Mouse (Mus musculus) monocyte, adult 2 months (primary cell): ENCODE measurements around the gene Epo.
A peak's percentile ranks its signal among the peaks of the same experiment; 100 is the strongest.

Experiments used
- DNase-seq, 2 experiments: peaks; one replicate each; pipeline ENCODE4 v3.0.0; 2022; ENCODE audit warnings: low spot score in 2 of 2, low read depth in 1 of 2

Gene Epo

DNA sequence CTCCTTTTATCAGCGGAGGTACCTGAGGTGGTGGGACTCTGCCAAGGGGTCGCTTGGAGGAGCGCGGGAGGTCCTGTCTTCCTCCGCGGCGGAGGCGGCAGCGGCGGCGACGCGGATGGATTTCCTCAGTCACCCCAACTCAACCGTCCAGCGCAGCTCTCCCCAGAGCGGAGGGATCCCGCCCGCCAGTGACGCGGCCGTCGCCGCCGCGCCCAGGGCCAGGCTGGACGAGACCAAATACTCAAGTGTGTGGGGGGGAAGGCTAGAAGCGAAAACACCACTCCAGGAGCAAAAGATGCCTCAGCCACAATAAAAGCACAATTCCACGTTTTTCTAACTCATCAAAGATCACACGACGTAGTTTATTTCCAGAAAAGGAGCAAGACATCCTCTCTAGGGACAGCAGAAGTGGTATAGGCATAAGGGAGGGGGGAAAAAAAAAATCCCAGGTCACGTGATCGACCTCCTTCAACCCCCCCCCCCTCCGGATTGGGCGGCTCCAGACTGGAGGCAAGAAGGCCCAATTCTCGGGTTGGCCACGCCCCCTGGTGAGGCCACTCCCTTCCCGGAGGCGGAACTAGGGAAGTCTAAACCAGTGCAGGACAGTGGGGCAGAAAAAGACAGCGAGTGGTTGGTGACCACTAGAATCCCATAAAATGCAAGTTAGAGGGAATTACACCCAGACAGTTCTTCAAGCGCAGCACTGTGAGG is at the start of gene Epo, which contains the start of gene Gnb2:
TSS of gene Epo (minus strand) at position 126 of the 711 bp plus-strand sequence.
TSS of gene Gnb2 (minus strand) at position 394 of the 711 bp plus-strand sequence.
- peak; percentile 93 to 95 for DNase-seq

DNA sequence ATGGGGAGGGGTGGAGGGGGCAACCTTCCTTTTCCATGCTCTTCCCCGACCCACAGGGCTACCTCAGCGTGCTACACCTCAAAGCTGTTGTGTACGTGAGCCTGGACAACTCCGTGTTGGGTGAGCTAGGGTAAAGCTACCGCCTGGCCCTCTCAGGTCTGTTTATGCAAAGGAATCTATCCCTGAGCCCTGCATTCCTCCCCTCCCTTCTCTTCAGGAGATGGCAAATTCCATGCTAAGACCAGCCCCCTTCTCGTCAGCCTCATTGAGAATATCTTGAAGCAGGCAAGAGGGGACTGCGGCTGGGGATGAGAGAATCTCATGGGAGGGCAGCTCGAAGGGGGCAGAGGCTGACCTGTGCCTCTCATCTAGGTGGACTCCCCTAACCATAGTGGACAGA is 49.7 kb upstream of the Epo start:
- no peak for DNase-seq

DNA sequence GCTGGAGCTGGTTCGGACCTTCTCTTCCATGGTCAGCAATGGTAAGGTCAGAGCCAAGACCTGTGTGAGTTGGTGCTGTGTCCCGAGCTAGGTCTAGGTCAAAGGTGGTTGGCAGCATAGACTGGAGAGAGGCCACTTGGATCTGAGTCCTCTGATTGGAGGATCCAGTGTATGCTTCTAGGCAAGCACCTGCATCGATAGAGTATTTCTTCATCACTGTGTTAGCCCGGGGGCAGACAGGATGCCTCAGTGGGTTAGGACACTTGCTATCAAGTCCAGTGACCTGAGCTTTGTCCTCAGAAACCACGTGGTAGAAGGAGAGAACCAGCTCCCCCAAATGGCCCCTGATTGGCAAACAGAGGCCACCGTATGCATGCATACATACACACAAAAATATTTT is 47.2 kb upstream of the Epo start:
- DNase-seq: no peak

DNA sequence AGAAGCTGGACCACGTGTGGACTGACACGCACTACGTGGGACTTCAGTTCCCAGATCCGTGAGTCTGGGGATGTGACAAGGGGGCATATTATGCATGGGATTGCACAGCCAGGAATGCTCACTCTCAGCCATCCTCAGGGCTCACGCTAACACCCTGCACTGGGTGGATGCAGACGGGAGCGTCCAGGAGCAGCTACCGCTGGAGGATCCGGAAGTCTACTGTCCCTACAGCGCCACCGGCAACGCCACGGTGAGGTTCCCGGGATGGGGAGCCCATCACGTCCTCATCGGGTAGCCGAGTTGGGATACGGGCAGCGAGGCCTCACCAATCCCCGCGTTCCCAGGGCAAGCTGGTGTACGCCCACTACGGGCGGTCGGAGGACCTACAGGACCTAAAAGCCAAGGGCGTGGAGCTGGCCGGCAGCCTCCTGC is 41.4 kb upstream of the Epo start:
- DNase-seq: no peak

DNA sequence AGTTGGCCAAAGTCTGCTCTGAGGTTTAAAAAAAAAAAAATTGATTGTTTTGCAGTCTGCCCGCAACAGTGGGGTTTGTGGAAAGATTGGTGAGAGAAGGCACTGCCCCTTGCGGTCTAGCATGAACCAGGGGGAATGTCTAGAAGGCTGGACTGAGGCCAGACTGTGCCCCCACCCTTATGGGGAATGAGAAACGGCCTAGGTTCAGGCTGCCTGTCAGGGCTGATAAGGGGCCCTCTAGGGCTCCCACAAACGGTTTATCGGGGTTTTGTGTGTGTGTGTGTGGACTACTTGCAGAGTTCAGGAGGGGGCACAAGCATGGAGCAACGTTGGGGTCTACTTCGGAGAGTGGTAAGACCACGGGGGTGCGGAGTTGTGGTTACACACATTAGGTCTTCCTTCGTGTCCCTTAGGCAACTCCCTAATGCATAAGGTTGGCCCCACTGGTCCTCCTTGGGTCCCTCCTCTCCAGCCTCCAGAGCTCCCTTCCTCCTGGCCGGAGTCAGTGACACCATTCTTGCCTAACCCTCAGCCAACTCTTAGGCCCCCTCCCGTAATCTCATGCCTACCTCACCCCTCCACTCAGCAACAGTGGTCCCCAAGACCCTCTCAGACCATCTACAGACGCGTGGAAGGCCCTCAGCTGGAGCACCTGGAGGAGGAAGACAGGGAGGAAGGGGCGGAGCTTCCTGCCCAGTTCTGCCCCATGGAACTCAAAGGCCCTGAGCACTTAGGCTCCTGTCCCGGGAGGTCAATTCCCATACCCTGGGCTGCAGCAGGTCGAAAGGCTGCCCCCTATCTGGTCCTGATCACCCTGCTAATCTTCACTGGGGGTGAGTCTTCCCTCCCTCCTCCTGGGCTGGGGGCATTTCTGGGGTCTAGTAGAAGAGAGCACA is 37.9 kb upstream of the Epo start:
- no peak for DNase-seq

DNA sequence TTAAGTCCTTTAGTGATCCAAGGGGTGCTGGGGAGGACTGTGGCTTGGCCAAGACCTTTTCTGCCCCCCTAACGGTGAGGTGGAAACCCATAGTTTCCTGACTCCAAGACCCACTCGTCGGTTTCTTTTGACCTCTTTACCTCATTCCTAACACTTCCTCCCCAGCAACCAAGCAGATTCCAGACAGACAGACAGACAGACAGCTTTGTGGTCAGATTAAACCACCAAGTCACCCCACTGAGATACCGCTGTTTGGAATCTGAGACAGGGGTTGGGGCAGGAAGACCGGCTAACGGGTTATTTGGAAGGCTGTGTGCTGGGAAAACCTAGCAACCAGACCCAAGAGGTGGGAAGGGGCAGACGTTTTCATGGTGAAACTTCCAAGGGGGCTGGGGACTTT is 37.1 kb upstream of the Epo start:
- DNase-seq: no peak

DNA sequence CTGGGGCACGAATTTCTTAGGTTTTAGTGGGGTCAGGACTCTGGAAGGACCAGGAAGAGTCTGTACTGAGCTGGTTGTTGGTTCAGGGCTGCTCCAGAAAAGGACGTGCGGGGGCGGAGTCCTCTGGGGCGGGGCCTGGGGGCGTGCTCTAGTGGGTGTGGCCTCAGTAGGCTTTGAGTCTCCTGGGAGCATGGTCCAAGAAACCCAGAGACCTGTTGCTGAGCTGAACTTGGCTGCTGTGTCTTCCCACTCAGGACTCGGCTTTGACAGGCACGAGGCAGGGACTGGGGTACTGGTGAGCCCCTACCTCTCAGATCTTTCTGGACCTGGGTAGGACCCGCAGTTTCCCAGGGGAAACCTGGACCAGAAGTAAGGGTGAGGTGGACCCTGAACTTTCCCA is 36.6 kb upstream of the Epo start, which contains the start of gene Tfr2:
TSS of gene Tfr2 (plus strand) at position 176 of the 400 bp plus-strand sequence.
- DNase-seq: peak in 1 of 2 experiments; percentile 21

DNA sequence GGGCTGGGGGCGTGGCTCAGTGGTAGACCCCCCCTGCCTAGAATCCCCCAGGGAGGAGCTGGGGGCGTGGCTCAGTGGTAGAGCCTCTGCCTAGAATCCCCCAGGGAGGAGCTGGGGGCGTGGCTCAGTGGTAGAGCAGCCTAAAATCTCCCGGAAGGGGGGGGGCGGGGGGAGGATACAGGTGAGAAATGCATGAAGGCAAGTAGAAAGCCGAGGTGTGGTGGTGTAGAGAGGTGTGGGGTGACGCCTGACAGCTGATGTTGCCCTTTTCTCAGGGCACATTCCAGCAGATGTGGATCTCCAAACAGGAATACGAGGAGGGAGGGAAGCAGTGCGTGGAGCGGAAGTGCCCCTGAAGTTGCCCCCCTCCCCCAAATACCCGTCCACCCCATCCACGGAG is 36.0 kb upstream of the Epo start:
- DNase-seq: no peak

DNA sequence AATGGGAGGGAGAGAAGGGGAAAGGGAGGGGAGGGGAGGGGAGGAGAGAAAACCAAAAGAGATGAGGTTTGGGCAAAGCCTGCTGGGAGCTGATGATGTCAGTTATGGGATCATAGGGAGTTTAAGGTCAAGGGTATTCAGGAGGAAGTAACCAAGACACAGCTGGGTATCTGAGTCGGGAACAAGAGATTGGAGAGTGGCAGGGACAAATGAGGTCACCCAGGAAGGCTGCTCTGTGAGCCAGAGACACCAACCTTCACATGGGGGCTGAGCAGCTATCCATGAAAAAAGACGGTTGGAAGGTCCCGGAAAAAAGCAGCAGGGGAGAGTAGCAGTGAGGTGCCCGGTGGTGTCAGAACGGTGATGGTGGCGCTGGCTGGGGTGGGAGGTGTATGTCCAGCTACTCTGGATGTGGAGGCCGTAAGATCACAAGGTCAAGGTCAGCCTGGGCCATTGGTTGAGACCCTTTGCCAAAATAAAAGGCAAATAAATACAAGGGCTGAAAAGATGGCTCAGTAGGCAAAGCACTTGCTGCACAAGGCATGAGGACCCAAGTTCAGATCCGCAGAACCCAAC is 35.3 kb upstream of the Epo start:
- no peak for DNase-seq

DNA sequence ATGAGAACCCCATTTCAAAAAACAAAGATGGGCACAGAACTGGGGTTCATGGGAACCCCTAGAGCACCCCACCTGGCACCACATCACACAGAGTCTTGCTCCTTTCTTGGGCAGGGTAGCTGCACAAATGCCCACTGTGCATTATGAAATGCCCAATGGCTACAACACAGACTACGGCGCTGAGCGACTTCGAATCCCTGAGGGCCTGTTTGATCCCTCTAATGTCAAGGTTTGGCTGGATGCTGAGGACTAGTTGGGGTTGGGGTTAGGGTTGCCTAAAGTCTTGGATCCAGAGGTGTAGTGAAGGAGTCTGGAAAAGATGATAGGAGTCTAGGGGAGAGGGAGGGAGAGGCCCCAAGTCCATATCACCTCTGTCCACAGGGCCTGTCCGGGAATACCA is 33.4 kb upstream of the Epo start:
- DNase-seq: no peak

DNA sequence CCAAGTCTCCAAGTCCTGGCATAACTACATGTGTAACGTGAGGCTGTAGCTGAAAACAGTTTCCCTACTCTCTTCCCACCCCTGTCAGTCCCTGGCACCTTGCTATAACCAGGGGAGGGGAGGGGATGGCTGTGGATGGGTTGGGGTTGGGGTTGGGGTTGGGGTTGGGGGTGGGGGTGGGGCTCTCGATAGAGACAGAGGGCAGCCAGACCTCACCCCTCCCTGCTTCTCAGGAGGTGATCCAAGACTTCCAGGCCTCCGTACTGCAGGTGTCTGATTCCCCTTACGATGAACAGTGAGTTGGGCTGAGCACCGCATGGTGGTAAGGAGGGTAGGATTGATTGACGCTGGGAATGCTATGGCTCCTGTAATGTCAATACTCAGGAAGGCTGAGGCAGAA is 32.7 kb upstream of the Epo start:
- no peak for DNase-seq

DNA sequence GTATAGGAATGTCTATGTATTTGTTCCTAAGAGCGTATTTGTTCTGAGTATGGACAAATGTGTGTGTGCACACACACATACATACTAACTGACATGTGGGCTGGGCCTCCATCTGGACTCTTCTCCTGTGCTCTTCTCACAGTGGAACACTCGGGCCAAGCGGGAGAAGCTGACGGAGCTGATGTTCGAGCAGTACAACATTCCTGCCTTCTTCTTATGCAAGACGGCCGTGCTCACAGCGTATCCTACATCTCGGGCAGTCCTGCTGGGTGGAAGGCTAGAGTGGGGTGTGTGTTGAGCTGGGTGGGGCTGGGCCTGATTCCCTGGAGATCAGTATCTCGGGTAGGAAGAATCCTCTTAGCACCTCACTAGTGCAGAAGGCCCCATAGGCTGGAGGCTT is 29.9 kb upstream of the Epo start:
- DNase-seq: no peak

DNA sequence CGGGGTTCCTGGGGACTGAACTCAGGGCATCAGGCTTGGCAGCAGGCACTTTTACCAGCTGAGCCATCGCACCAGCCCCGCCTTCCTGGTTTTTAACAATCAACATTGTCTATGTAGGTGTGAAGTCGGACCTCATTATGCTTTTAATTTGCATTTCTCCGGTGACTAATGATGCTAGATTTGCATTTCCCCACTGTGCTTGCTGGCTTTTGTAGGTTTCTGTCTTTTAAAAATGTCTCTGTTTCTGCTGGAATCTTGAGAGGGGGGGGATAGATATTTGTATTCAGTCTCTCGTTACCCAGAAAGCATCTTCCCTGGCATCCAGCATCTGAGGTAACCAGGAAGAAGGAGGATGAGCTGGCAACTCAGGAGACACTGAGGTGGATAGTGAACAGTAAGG is 28.5 kb upstream of the Epo start:
- no peak for DNase-seq

DNA sequence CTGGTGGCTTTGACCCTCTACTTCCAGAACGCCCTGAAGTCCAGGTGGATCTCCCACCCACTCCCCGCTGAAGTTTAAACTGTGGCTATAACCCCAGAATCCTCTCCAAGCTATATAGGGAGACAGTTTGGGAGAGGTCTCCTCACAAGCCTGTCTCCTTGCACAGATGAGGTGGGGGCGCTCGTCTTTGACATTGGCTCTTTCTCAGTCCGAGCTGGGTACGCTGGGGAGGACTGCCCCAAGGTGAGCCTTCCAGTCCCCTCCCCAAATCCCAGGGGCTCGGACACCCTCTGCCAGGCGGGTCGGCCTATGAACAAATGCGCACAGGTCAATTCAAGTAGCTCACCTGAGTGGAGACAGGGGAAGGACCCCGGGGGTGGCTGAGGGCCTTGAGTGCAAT is 20.9 kb upstream of the Epo start:
- no peak for DNase-seq

DNA sequence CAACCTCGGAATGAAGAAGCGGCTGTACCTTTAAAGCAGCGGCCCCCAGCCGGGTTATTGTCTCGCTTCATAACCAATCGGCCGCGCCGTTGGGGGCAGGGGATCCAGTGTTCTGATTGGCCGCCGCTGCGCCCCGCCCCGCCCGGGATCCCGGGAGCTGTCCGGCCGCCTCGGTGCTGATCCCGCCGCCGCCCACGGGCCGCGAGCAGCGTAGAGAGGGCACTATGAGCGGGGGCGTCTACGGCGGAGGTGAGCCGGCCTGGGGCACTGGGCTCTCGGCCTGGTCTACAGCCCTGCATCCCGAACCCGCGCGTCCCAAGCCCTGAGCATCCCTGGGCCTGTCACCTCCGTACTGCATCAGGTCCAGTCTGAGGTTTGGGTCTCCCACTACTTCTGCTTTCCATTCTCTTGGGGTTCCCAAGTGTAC is 20.4 kb upstream of the Epo start, which contains the start of gene Actl6b:
TSS of gene Actl6b (plus strand) at position 107 of the 427 bp plus-strand sequence.
- DNase-seq: no peak

DNA sequence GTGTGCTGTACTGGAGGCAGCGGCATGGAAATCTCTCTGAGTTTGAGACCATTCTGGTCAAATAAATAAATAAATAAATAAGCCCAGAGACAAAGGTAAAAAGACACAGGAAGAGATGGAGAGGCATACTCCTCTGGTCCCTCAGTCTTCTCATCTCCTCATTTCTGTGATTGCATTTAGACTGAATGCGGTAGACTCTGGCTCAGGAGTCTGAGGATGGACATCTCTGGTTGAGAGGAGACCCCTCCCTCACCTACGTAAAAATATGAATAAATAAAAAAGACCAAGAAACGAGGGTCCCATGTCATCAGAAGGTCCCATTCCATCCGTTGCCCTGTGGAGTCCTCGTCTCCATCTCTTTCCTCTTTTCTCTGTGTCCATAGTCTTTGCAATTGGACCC is 20.0 kb upstream of the Epo start:
- DNase-seq: no peak

DNA sequence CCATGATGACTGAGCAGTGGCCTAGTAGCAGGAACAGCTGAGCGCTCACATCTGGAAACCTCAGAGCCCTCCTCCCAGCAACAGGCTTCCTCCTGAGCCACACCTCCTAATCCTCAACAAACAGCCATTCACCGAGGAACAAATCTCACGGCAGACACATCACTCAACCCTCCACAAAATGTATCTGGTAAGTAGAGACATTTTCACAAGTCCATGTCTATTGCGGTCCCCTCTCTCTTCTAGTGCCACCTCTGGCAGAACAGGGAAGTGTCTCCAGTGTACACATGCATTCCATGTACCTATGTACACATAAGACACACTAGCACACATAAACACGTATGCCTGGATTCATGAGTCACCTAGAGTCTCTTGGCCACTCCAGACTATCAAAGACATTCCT is 18.1 kb upstream of the Epo start:
- no peak for DNase-seq

DNA sequence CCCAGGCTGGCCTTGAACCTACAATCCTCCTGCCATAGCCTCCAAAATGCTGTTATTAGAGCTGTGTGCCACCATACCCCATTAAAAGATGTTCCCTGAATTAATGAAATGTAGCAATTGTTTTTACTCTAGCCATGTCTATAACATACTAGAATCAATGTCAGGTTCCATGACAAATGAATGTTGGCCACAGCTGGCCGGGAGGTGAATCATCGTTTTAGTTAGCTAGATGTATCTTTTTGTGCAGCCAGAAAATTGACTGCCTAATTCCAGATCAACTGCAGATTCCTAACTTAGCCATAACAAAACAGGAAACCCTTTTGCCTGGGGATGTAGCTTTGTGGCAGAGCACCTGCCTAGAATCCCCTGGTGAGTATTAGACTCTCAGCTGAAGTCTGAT is 16.8 kb upstream of the Epo start:
- no peak for DNase-seq

DNA sequence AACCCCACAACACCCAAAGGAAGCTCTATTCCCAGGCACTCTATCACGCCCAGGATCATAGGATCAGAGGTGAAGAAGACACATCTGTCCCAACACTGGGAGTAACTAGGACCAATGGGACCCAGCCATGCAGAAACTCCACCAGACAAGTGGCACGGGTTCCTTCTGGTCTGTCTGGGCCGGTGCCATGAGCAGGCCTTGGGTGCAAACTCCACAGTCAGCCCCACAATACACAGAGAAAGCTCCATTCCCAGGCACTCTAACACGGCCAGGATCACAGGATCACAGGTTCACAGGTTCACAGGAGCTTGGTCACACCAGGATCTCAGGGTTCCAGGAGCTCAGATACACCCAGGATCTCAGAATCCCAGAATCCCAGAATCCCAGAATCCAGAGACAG is 12.6 kb upstream of the Epo start:
- DNase-seq: no peak

DNA sequence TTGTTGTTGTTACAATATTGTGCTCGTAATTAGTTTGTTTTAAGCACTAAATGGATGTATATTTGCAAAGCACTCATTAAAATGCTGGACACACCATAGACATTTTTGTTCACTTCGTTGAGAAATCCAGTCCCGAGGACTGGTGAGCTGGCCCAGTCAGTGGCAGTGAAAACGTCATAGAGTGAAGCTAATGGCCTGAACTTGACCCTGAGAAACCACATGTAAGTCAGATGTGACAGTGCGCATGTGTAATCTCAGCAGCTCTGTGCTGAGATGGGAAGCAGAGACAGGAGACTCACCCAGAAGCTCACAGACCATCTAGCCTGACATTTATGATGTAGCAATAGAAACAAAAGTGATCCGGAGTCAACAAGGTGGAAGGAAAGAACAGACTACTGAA is 11.9 kb upstream of the Epo start:
- DNase-seq: no peak

DNA sequence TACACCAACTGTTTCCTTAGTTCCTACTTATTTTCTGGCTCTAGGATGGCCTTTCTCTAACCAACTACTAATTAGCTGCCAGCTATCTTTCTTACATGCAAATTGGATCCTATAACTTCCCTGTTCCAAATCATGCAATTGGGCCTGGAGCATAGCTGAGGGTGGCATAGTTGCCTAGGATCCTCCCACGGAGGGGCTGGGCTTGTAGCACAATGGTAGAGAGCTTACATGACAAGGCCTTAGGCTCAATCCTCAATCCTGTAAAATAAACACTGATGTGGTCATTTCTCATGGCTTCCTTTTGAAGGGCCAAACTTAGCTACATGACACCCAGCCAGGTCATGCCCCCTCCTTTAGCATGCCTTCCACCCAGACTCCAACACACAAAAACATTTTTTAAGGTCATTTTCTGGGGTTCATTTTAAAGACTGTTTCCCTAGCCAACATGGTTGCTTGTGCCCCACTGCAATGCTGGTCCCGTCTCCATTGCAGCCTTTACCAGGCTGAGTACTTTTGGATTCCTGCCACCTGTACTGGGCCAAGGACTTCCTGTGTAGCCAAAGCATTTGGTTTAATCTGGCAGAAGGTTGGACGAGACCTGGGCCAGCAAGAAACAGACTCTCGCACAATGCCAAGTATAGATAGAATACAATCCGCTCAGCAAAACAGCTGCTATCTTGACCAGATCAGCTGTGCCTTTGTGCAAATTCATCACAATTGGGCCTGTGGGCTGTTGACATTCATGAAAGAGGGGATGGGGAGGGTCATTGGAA is 8.9 kb upstream of the Epo start:
- no peak for DNase-seq
